Mouse (Mus musculus): ENCODE data around the gene Grb2.

GRCm38 (mm10) chr11:115723231-115723630, 14.8 kb upstream of the Grb2 start:
- TF ChIP-seq CTCF (IDR thresholded peaks at IDR 0.05; ENCODE audit: low read depth), result no peak
- no peak for TF ChIP-seq EP300 (IDR thresholded peaks at IDR 0.05; ENCODE audit: low read depth)

Data from liver, embryonic 14.5 days (tissue).